Mouse (Mus musculus) stomach, postnatal 0 days (tissue): ENCODE results near the gene Zfp672.

Experiments used
- CTCF ChIP-seq: IDR thresholded peaks from 2 replicates; pipeline ENCODE4 v1.5.1; 2016; ENCODE audit warnings: antibody characterized with exemption, low read depth, mild to moderate bottlenecking, moderate library complexity
- EP300 ChIP-seq: optimal IDR thresholded peaks from 2 replicates; pipeline ENCODE3; 2016; ENCODE audit warnings: antibody characterized with exemption

DNA sequence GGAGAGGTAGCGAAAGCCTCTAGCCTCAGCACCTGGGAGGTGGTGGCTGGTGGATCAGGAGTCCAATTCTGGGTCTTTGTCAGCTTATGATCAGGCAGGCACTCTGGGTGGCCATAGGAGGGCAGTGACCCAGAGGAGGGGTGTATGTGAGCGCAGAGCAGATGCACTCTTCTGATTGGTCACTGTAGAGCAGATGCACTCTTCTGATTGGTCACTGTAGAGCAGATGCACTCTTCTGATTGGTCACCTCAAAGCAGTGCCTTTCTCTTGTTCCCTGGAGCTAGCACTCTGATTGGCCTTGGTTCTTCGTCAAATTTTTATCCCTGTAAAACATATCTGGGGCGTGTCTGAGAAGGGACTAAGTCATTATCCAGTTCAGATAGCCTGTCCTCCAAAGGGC is 37.3 kb downstream of the Zfp672 start:
- TF ChIP-seq EP300 (no peak), CTCF (no peak)
